Mouse (Mus musculus): ENCODE measurements at regions not wholly inside any gene's neighbourhood (a gene's known extent, or its start where the extent isn't known, plus 50 kb on each side); places are given as distances from the start of the nearest gene placed in this dataset.
"Not testable (repeated sequence)": the region's sequence is repeated elsewhere in the genome, so short reads cannot be mapped to it uniquely, and the experiment has no call there.

- H3K4me2 ChIP-seq (ENCODE audit: insufficient read depth, low read depth, poor library complexity, severe bottlenecking); H3K9ac ChIP-seq (ENCODE audit: insufficient read depth, low read depth); H3K27ac ChIP-seq (ENCODE audit: insufficient read depth, low read depth); H3K27me3 ChIP-seq (replicated peaks); in situ Hi-C loops (cut with MboI; ENCODE audit: low pct_ligation_motif_present, low pct_unique_long_range_greater_than_20kb, low sequenced_read_pairs); H3K9me3 ChIP-seq (replicated peaks; ENCODE audit: low read length); H3K36me3 ChIP-seq (replicated peaks in 1 of 2; ENCODE audit: control insufficient read depth in 1 of 2, insufficient read depth in 1 of 2, low read length in 1 of 2); H3K4me1 ChIP-seq (ENCODE audit: control insufficient read depth in 1 of 2, insufficient read depth in 2 of 2); H3K79me2 ChIP-seq (replicated peaks; ENCODE audit: control insufficient read depth, extremely low read depth, insufficient read depth, poor library complexity, severe bottlenecking); H3K4me3 ChIP-seq (replicated peaks in 1 of 3; ENCODE audit: low read depth in 2 of 3, low read length in 2 of 3, poor library complexity in 1 of 3); dilution Hi-C loops (cut with MboI; ENCODE audit: extremely low pct_ligation_motif_present, extremely low pct_unique_long_range_greater_than_20kb, low sequenced_read_pairs): not testable (repeated sequence)
- TF ChIP-seq ETS1 (conservative IDR thresholded peaks at IDR 0.05; ENCODE audit: low read depth, low read length): peak; percentile 92
- DNase-seq (ENCODE audit: extremely low read depth): peak; percentile 1
Measured at GRCm38 (mm10) chr4:22602164-22602563, 114.0 kb upstream of the Pou3f2 start.

GRCm38 (mm10) chr4:22587162-22587561, 99.0 kb upstream of the Pou3f2 start:
- dilution Hi-C loops (cut with MboI; ENCODE audit: extremely low pct_ligation_motif_present, extremely low pct_unique_long_range_greater_than_20kb, low sequenced_read_pairs) (no loop called here), in situ Hi-C loops (cut with MboI; ENCODE audit: low pct_ligation_motif_present, low pct_unique_long_range_greater_than_20kb, low sequenced_read_pairs) (no loop called here)
- Histone ChIP-seq H3K4me3 (replicated peaks in 1 of 3; ENCODE audit: low read depth in 2 of 3, low read length in 2 of 3, poor library complexity in 1 of 3) (no peak overlapping the region), H3K27ac (ENCODE audit: insufficient read depth, low read depth) (no peak overlapping the region), H3K36me3 (replicated peaks in 1 of 2; ENCODE audit: control insufficient read depth in 1 of 2, insufficient read depth in 1 of 2, low read length in 1 of 2) (no peaks in the 10 kb centered on the region), H3K9me3 (replicated peaks; ENCODE audit: low read length) (no peaks in the 10 kb centered on the region), H3K9ac (ENCODE audit: insufficient read depth, low read depth) (no peak overlapping the region), H3K27me3 (replicated peaks) (no peaks in the 10 kb centered on the region), H3K4me1 (ENCODE audit: control insufficient read depth in 1 of 2, insufficient read depth in 2 of 2) (no peaks in the 10 kb centered on the region), H3K4me2 (ENCODE audit: insufficient read depth, low read depth, poor library complexity, severe bottlenecking) (no peak overlapping the region), H3K79me2 (replicated peaks; ENCODE audit: control insufficient read depth, extremely low read depth, insufficient read depth, poor library complexity, severe bottlenecking) (no peaks in the 10 kb centered on the region)
- TF ChIP-seq MAFK (IDR thresholded peaks at IDR 0.05; ENCODE audit: insufficient replicate concordance, low read length) (peak; percentile 88), CTCF (conservative IDR thresholded peaks at IDR 0.05 in 1 of 2, IDR thresholded peaks at IDR 0.05 in 1 of 2; ENCODE audit: low read depth in 2 of 2, low read length in 2 of 2) (no peak)
- DNase-seq (ENCODE audit: extremely low read depth): no peak

GRCm38 (mm10) chr4:22565959-22566358, 77.8 kb upstream of the Pou3f2 start:
- peaks cover 0 to 11% of the 10 kb centered on the region in 2 experiments; a peak in 2 of 4 replicates for H3K4me1 ChIP-seq (ENCODE audit: control insufficient read depth in 1 of 2, insufficient read depth in 2 of 2)
- no peak overlapping the region for H3K9ac ChIP-seq (ENCODE audit: insufficient read depth, low read depth)
- peak; percentile 21 for DNase-seq (ENCODE audit: extremely low read depth)
- dilution Hi-C loops (cut with MboI; ENCODE audit: extremely low pct_ligation_motif_present, extremely low pct_unique_long_range_greater_than_20kb, low sequenced_read_pairs): no loop called here
- H3K27ac ChIP-seq (ENCODE audit: insufficient read depth, low read depth): no peak overlapping the region
- H3K27me3 ChIP-seq (replicated peaks): no peaks in the 10 kb centered on the region
- no peaks in the 10 kb centered on the region for H3K9me3 ChIP-seq (replicated peaks; ENCODE audit: low read length)
- H3K4me3 ChIP-seq (replicated peaks in 1 of 3; ENCODE audit: low read depth in 2 of 3, low read length in 2 of 3, poor library complexity in 1 of 3): no peak overlapping the region
- TF ChIP-seq ELF1 (IDR thresholded peaks at IDR 0.05; ENCODE audit: low read depth, low read length) (no peak), MAZ (IDR thresholded peaks at IDR 0.05; ENCODE audit: low read depth, low read length) (no peak), MEF2A (IDR thresholded peaks at IDR 0.05; ENCODE audit: borderline replicate concordance, low read depth, low read length) (no peak), TCF12 (IDR thresholded peaks at IDR 0.05; ENCODE audit: low read depth, low read length) (no peak)
- in situ Hi-C loops (cut with MboI; ENCODE audit: low pct_ligation_motif_present, low pct_unique_long_range_greater_than_20kb, low sequenced_read_pairs): no loop called here
- no peaks in the 10 kb centered on the region for H3K36me3 ChIP-seq (replicated peaks in 1 of 2; ENCODE audit: control insufficient read depth in 1 of 2, insufficient read depth in 1 of 2, low read length in 1 of 2)
- no peak overlapping the region for H3K4me2 ChIP-seq (ENCODE audit: insufficient read depth, low read depth, poor library complexity, severe bottlenecking)
- no peaks in the 10 kb centered on the region for H3K79me2 ChIP-seq (replicated peaks; ENCODE audit: control insufficient read depth, extremely low read depth, insufficient read depth, poor library complexity, severe bottlenecking)

- dilution Hi-C loops (cut with MboI; ENCODE audit: extremely low pct_ligation_motif_present, extremely low pct_unique_long_range_greater_than_20kb, low sequenced_read_pairs): no loop called here
- no peaks in the 10 kb centered on the region for H3K79me2 ChIP-seq (replicated peaks; ENCODE audit: control insufficient read depth, extremely low read depth, insufficient read depth, poor library complexity, severe bottlenecking)
- peaks cover 0 to 11% of the 10 kb centered on the region in 2 experiments; a peak in 2 of 4 replicates for H3K4me1 ChIP-seq (ENCODE audit: control insufficient read depth in 1 of 2, insufficient read depth in 2 of 2)
- H3K27me3 ChIP-seq (replicated peaks): no peaks in the 10 kb centered on the region
- no peak overlapping the region for H3K4me3 ChIP-seq (replicated peaks in 1 of 3; ENCODE audit: low read depth in 2 of 3, low read length in 2 of 3, poor library complexity in 1 of 3)
- TF ChIP-seq E2F4 (IDR thresholded peaks at IDR 0.05; ENCODE audit: insufficient replicate concordance, low read depth, low read length) (no peak), IRF4 (IDR thresholded peaks at IDR 0.05; ENCODE audit: low read depth, low read length) (no peak), MAX (IDR thresholded peaks at IDR 0.05; ENCODE audit: low read length) (no peak), UBTF (IDR thresholded peaks at IDR 0.05; ENCODE audit: low read depth, low read length) (no peak), ZKSCAN1 (IDR thresholded peaks at IDR 0.05; ENCODE audit: borderline replicate concordance, low read depth, low read length) (no peak), ZMIZ1 (IDR thresholded peaks at IDR 0.05; ENCODE audit: low read depth, low read length) (no peak), NELFE (IDR thresholded peaks at IDR 0.05; ENCODE audit: low read depth, low read length) (no peak), ZC3H11A (IDR thresholded peaks at IDR 0.05; ENCODE audit: low read depth, low read length) (no peak), CHD2 (IDR thresholded peaks at IDR 0.05; ENCODE audit: low read length) (no peak)
- no peak overlapping the region for H3K27ac ChIP-seq (ENCODE audit: insufficient read depth, low read depth)
- in situ Hi-C loops (cut with MboI; ENCODE audit: low pct_ligation_motif_present, low pct_unique_long_range_greater_than_20kb, low sequenced_read_pairs): no loop called here
- no peaks in the 10 kb centered on the region for H3K9me3 ChIP-seq (replicated peaks; ENCODE audit: low read length)
- H3K36me3 ChIP-seq (replicated peaks in 1 of 2; ENCODE audit: control insufficient read depth in 1 of 2, insufficient read depth in 1 of 2, low read length in 1 of 2): no peaks in the 10 kb centered on the region
- no peak overlapping the region for H3K9ac ChIP-seq (ENCODE audit: insufficient read depth, low read depth)
- DNase-seq (ENCODE audit: extremely low read depth): no peak
- no peak overlapping the region for H3K4me2 ChIP-seq (ENCODE audit: insufficient read depth, low read depth, poor library complexity, severe bottlenecking)
Measured at GRCm38 (mm10) chr4:22564532-22564931, 76.4 kb upstream of the Pou3f2 start.

All from CH12.LX (cell line).